Mouse (Mus musculus): ENCODE data around the gene Spata31d1a.

Gene Spata31d1a

GRCm38 (mm10) chr13:59668501-59669093 lies 41.5 kb downstream of the Spata31d1a start:
- CTCF ChIA-PET = no interaction called here

GRCm38 (mm10) chr13:59667763-59668162 lies 42.4 kb downstream of the Spata31d1a start:
- CTCF ChIA-PET = no interaction called here

- CTCF ChIA-PET = no interaction called here
These were observed 46.0 kb downstream of the Spata31d1a start for GRCm38 (mm10) chr13:59663939-59664712.

- CTCF ChIA-PET = interaction anchor here (0.6 kb wide), 1 partner anchor 15 kb away, joined by 3 read pairs; no protein-coding TSS in a partner anchor
These were observed 48.2 kb downstream of the Spata31d1a start for GRCm38 (mm10) chr13:59661966-59662365.

- CTCF ChIA-PET = no interaction called here
These were observed 48.7 kb downstream of the Spata31d1a start for GRCm38 (mm10) chr13:59661387-59661786.

- CTCF ChIA-PET = no interaction called here
These were observed 49.8 kb downstream of the Spata31d1a start for GRCm38 (mm10) chr13:59660371-59660770.

- CTCF ChIA-PET = no interaction called here
These were observed 52.3 kb downstream of the Spata31d1a start for GRCm38 (mm10) chr13:59657781-59658180.

GRCm38 (mm10) chr13:59656975-59657388 lies 53.1 kb downstream of the Spata31d1a start:
- CTCF ChIA-PET = interaction anchor here (0.6 kb wide), 1 partner anchor 11 kb away, joined by 4 read pairs; no protein-coding TSS in a partner anchor

GRCm38 (mm10) chr13:59656316-59656832 lies 53.8 kb downstream of the Spata31d1a start:
- CTCF ChIA-PET = interaction anchor here (0.6 kb wide), 2 partner anchors 10 to 135 kb away, joined by 4 to 6 read pairs; no protein-coding TSS in a partner anchor

- CTCF ChIA-PET = interaction anchor here (0.6 kb wide), 2 partner anchors 21 to 135 kb away, joined by 4 to 6 read pairs; no protein-coding TSS in a partner anchor
These were observed 54.3 kb downstream of the Spata31d1a start for GRCm38 (mm10) chr13:59655718-59656315.

- CTCF ChIA-PET = no interaction called here
These were observed 55.7 kb downstream of the Spata31d1a start for GRCm38 (mm10) chr13:59654465-59654864.

GRCm38 (mm10) chr13:59653136-59653535 lies 57.0 kb downstream of the Spata31d1a start:
- CTCF ChIA-PET = interaction anchor here (0.5 kb wide), 1 partner anchor 135 kb away, joined by 3 read pairs; no protein-coding TSS in a partner anchor

- CTCF ChIA-PET = no interaction called here
These were observed 57.5 kb downstream of the Spata31d1a start for GRCm38 (mm10) chr13:59652651-59653050.
